Mouse (Mus musculus): Measurements from ENCODE around the gene 4933416C03Rik.

4933416C03Rik gene

GRCm38 (mm10) chr10:116113867-116114474 lies at the start of gene 4933416C03Rik:
TSS of gene 4933416C03Rik (minus strand) at chr10:116113917.
- DNase-seq (ENCODE audit: low spot score in 2 of 2), result no peak

- DNase-seq (ENCODE audit: low spot score in 2 of 2), result no peak
Measured at GRCm38 (mm10) chr10:116162338-116162737, 48.6 kb upstream of the 4933416C03Rik start.

DNA sequence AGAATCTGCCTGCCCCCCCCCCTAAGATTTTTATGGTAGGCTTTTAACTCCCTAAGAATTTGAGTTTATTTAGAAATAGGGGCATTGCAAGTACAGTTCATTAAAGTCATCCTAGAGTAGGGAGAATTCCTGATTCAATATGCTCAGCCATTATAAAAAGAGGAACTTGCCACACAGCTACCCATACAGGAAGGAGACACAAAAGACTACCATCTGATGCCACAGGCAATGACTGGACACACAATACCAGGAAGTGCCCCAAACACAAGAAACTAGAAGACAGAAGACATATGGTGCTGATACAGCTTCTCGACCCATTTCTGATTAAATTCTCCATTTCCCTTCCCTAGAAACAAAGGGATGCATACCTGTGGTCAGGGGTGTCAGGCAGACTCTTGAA lies 43.0 kb upstream of the 4933416C03Rik start:
- DNase-seq (ENCODE audit: low spot score in 2 of 2), result no peak

DNA sequence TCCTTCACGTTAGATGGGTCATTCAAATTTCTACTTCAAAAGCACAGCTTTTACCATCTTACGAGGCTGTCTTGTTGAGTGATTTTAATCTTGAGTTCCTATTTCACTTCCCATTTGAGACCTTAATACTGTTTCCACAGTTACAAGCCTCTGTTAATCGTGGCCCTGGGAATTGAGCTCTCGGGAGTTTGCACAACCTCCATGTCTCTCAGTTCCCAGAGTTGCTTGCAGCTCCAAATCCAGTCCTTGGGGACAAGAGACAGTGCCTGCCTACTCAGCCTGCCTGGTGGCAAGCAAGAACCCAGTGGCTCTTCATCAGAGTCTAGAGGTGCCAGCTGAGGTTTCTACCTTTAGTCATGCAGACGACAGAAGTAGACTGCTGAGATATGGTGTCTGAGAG lies 41.0 kb upstream of the 4933416C03Rik start:
- no peak for DNase-seq (ENCODE audit: low spot score in 2 of 2)

DNA sequence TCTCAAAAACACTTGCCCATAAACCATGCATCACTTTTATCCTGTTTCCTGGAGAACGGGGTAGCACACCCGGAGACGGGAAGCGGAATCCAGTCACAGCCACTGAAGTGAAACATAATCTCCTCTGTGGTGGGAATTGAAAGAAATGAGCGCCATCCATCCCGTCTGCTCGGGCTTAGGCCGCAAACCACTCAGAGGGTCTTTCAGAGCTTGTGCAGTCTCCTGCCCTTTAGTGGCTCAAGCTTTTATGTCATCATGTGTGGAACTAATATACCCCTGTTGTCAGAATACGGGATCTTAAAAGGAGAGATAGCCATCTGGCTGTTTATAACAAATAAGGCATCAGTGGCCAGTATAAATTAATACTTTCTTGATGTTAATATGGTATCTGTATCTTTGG lies 32.4 kb upstream of the 4933416C03Rik start:
- no peak for DNase-seq (ENCODE audit: low spot score in 2 of 2)

DNA sequence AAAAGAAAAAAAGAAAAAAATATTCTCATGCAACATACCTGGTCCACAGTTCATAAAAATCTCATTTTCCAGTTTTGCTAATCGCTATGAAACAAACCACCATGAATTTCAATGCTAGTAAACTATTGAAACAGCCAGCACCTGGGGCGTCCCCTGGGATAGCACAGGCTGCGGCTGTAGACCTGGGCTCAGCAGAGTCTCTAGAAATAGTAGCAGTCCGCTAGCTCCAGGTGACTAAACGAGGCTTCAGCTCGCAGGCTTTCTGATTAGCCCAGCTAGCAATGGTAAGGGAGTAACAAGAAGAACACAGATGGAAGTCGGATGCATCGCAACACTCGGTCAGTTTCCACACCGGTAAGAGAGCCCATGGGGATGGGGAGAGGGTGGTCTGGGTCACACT lies 30.0 kb upstream of the 4933416C03Rik start:
- DNase-seq (ENCODE audit: low spot score in 2 of 2), result no peak

DNA sequence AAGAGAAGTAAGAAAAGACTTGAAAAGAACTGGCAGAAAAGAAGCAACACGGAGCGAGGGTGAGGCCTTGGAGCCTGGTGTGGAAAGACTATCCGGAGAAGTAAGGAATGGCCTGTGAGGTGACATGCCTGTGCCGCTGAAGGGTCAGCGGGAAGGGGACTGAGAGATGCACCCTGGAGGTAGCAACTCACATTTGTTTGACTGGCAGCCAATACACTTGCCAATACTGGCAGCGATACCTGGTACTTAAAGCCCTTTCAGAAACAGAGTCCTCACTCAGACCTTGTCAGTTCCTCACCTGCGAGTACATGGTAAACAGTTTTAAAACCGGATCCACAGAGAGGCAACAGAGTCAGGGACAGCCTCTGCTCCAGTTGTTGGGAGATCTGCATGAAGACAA lies 26.5 kb upstream of the 4933416C03Rik start:
- DNase-seq (ENCODE audit: low spot score in 2 of 2), result no peak

- no peak for DNase-seq (ENCODE audit: low spot score in 2 of 2)
Measured at GRCm38 (mm10) chr10:116135187-116135586, 21.5 kb upstream of the 4933416C03Rik start.

DNA sequence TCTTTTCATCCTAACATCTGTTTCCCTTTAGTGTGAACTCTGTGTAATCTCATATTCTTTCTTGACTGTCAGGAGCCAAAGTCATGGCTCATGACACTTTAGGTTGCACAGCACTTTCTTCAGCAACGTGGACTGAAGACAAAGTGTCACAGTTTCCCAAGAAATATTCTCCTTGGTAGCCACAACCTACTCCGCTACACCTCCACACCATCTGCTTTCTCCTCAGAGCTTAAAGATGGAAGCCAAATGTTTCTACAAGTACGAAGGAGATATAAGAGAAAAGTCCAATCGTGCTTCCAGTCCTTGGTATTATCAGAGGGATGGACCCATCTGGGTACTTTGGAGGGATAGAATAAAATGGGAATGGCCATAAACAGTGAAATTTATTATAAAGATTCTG lies 18.5 kb upstream of the 4933416C03Rik start:
- no peak for DNase-seq (ENCODE audit: low spot score in 2 of 2)

DNA sequence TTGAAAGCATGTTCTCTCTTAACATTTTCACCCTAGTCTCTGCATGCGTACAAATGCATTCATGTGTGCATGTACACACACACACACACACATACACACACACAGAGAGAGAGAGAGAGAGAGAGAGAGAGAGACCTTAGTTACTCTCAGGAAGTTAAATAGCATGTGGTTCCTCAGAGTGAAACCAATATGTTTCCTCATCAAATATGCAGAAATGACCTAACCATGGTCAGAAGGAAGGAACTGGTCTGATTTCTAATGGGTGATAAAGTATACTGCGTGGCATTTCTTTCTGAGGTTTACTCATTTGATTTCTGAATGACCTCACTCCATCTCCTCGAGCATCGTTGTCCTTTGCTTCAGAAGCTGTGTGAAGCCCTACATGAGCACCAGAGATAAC lies 17.5 kb upstream of the 4933416C03Rik start:
- no peak for DNase-seq (ENCODE audit: low spot score in 2 of 2)

GRCm38 (mm10) chr10:116130401-116130800 lies 16.7 kb upstream of the 4933416C03Rik start:
- DNase-seq (ENCODE audit: low spot score in 2 of 2), result no peak

- DNase-seq (ENCODE audit: low spot score in 2 of 2), result no peak
Measured at GRCm38 (mm10) chr10:116125364-116125763, 11.6 kb upstream of the 4933416C03Rik start.

GRCm38 (mm10) chr10:116123808-116124207 lies 10.1 kb upstream of the 4933416C03Rik start:
- no peak for DNase-seq (ENCODE audit: low spot score in 2 of 2)

DNA sequence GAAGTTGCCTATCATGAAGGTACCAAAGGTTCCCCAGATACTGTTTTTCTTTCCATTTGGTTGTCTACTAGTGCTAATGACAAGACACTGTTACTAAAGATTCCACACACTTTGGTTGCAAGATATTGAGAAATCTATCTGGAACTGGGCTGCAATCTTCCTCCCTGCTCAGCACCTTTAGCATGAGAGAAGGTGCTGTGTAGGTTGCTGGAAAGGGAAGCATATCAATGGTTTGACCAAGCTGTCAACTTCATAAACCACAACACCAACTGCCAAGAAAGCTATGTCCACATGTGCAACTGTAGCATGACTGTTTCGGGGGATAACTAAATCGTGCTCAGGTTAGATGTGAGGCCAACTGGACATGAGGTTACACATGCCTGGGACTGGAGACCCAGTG lies 7.7 kb upstream of the 4933416C03Rik start:
- DNase-seq (ENCODE audit: low spot score in 2 of 2), result no peak

DNA sequence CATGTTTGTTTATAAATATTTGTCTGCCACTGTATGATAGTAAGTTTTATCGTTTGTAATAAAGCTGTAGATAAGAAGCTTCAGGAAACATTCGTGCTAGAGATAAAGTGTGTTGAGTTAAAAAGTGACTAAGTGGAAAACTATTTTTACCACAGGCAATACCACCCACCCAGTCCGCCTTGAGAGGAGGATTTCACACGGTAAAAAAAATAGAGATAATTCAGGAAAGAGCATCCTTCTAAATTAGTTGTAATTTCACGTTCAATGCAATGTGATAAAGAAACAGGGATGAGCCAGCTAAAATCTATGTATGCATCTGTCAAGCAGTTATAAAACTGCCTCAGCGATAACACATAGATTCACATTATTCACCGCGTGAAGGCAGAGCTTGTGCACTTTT lies 3.3 kb upstream of the 4933416C03Rik start:
- no peak for DNase-seq (ENCODE audit: low spot score in 2 of 2)

- no peak for DNase-seq (ENCODE audit: low spot score in 2 of 2)
Measured at GRCm38 (mm10) chr10:116115881-116116677, 2.4 kb upstream of the 4933416C03Rik start.

- DNase-seq (ENCODE audit: low spot score in 2 of 2), result no peak
Measured at GRCm38 (mm10) chr10:116112868-116113267, 849 bp downstream of the 4933416C03Rik start.

DNA sequence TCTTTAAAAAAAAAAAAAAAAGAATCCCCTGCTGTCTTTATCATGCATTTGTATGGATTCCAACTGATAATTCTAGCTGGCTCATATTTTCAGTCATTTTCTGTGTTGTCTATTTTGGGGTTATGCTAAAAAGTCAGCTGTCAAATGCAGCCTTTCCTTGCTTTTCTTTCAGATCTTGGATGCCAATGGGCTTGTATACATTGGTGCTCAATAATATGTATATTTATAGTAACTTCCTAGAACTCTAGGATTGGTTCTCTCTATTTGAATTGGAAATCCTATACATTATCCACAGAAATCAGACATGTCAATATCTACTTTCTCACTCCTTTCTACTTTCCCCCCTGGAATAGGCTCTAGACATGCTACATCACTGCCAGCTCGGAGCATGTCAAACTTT lies 5.0 kb downstream of the 4933416C03Rik start:
- DNase-seq (ENCODE audit: low spot score in 2 of 2), result no peak

- DNase-seq (ENCODE audit: low spot score in 2 of 2), result no peak
Measured at GRCm38 (mm10) chr10:116108176-116108575, 5.5 kb downstream of the 4933416C03Rik start.

- DNase-seq (ENCODE audit: low spot score in 2 of 2), result no peak
Measured at GRCm38 (mm10) chr10:116098470-116098869, 15.2 kb downstream of the 4933416C03Rik start.

DNA sequence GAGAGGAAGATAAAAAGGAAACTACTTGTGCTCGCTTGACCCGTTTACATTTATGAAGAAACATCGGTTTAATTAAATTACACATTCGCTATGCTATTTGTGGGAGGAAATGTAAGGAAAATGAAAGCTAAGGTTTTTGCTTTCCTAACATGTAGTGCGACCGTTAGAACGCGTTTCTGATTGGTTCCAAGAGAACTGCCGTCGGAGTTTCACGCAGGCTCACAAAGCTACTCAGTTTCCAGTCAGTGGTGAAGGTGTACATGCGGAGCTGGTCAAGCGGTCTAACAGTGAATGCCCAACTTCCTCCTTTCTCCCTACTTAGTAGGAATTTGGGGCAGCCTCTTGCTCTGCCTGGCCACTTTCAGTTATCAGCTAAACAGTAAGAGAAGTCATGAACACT lies 17.3 kb downstream of the 4933416C03Rik start:
- DNase-seq (ENCODE audit: low spot score in 2 of 2), result no peak

DNA sequence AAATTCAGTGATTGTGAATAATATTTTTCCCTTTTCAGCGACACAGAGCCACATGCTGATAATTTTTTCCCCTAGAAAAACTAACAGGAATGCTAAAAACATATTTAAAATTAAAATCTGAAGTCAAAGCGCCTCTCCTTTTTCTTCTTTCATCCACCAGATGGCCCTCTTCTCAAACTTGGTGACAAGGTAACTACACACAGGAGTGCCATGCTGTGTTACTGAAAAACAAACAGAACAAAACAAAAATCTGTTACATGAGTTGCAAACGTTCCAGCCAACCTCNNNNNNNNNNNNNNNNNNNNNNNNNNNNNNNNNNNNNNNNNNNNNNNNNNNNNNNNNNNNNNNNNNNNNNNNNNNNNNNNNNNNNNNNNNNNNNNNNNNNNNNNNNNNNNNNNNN lies 29.8 kb downstream of the 4933416C03Rik start:
- DNase-seq (ENCODE audit: low spot score in 2 of 2), result no peak

DNA sequence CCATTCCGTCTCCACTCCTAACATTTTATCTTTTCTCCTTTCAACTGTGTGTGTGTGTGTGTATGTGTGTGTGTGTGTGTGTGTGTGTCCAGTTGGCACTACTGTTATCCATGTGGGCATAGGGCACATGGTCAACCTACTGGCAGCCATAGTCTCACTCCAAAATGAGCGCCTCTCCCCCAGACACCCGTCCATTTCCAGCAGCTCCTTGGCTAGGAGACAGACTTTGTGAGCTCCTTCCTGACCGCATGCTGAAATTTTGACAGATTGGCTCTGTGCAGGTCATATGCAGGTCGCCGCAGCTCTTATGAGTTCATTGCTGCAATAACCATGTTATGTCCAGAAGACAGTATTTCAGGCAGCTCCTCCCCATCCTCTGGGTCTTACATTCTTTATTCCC lies 32.9 kb downstream of the 4933416C03Rik start:
- no peak for DNase-seq (ENCODE audit: low spot score in 2 of 2)

Measured in frontal cortex, postnatal 14 days (tissue).